Mouse (Mus musculus) erythroblast, embryonic 14.5 days (primary cell): ENCODE results near the gene Emp3. TPM values are rescaled to one million over a fixed set of nuclear protein-coding genes. Genes with fewer than 3 reads are reported as not detected.

Experiments
- H3K27me3 ChIP-seq: 2 replicates; pipeline ENCODE4 v1.6.1; 2012; ENCODE audit warnings: inconsistent platforms; ENCODE audit not compliant: control insufficient read depth
- H3K36me3 ChIP-seq: 2 replicates; pipeline ENCODE4 v1.6.1; 2012; ENCODE audit warnings: mild to moderate bottlenecking, inconsistent platforms; ENCODE audit not compliant: control insufficient read depth
- H3K4me1 ChIP-seq: 2 replicates; pipeline ENCODE4 v1.6.1; 2012; ENCODE audit warnings: inconsistent platforms; ENCODE audit not compliant: control insufficient read depth
- H3K4me3 ChIP-seq: replicated peaks from 2 replicates; pipeline ENCODE3; 2012; ENCODE audit warnings: moderate library complexity, mild to moderate bottlenecking, inconsistent platforms
- H3K9me3 ChIP-seq: 2 replicates; pipeline ENCODE4 v1.6.1; 2012; ENCODE audit warnings: low read length, inconsistent platforms, mixed read lengths; ENCODE audit not compliant: control insufficient read depth
- GATA1 ChIP-seq: IDR thresholded peaks from 2 replicates; pipeline ENCODE4 v1.6.1; 2012; ENCODE audit warnings: low read length, inconsistent platforms, mixed read lengths
- TAL1 ChIP-seq: IDR thresholded peaks from 3 replicates; pipeline ENCODE4 v1.6.1; 2012; ENCODE audit warnings: low read length, inconsistent platforms, mixed read lengths
- polyA plus RNA-seq: library from polyadenylated mRNA; stranded (reverse); fragments of >175 nt; gene quantifications from 2 replicates; pipeline ENCODE4 v1.2.3, GENCODE M21; 2012

The Emp3 gene
- polyA plus RNA-seq, 1 experiment: 3.5 TPM

DNA sequence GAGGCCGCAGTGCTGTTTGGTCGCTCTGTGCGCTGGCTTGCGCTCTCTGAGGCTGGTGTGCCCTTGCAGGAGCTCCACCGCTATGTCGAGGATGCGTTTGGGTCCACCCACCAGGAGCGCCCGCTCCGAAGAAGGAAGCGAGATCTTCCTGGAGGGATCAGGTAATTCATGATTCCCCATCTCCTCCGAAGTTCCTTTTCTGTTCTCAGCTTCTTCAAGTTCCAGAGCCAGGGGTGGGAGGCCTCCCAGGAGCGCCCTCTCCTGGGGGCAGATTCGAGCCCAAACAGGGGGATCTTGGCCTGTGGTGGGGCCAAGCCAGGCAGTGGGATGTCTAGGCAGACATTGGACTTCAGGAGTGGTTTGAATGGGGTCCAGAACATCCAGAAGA is 3.2 kb upstream of the Emp3 start:
- TF ChIP-seq TAL1: no peak
- no peak for TF ChIP-seq GATA1
- peaks cover 13% of the 10 kb centered on the region for H3K27me3 ChIP-seq
- no peaks in the 10 kb centered on the region for H3K36me3 ChIP-seq
- H3K9me3 ChIP-seq: peaks cover 7% of the 10 kb centered on the region
- H3K4me1 ChIP-seq: peaks cover 54% of the 10 kb centered on the region
- peak overlapping the region; percentile 71 for H3K4me3 ChIP-seq

DNA sequence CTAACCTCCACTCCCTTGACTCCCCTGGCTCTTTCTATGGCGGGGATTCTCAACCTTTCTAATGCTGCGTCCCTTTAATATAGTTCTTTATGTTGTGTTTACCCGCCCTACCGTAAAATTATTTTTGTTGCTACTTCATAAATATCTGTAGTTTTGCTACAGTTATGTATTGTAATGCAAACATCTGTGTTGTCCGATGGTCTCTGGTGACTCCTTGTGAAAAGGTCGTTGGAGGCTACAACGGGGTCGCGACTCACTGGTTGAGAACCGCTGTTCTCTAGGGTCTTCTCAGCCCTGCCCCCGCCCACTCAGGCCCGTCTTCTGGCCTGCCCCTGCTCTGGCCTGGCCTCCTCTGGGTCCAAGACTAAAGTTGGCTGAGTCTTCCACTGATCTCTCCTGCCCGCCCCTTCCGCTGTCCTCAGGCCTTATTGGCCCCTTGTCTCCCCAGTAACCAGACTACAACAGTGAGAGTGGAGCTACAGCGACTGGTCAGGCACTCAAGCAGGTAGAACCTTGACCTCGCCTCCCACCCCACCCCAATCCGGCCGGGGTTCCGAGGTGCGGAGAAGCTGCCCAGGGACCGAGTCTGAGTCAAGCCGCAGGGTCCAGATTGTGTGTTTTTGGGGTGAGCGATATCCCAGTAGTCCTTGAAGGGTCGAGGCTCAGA is 2.7 kb upstream of the Emp3 start, which contains the start of gene Ccdc114:
Gene Ccdc114, plus strand, starts transcription at position 311 of the 667 bp plus-strand sequence.
- Histone ChIP-seq H3K27me3 (peaks cover 9% of the 10 kb centered on the region), H3K4me3 (peak within 1 kb of the TSS; percentile 71), H3K4me1 (peaks cover 59% of the 10 kb centered on the region), H3K36me3 (peaks cover 5% of the 10 kb centered on the region), H3K9me3 (peaks cover 7% of the 10 kb centered on the region)
- TF ChIP-seq TAL1 (no peak), GATA1 (no peak)

DNA sequence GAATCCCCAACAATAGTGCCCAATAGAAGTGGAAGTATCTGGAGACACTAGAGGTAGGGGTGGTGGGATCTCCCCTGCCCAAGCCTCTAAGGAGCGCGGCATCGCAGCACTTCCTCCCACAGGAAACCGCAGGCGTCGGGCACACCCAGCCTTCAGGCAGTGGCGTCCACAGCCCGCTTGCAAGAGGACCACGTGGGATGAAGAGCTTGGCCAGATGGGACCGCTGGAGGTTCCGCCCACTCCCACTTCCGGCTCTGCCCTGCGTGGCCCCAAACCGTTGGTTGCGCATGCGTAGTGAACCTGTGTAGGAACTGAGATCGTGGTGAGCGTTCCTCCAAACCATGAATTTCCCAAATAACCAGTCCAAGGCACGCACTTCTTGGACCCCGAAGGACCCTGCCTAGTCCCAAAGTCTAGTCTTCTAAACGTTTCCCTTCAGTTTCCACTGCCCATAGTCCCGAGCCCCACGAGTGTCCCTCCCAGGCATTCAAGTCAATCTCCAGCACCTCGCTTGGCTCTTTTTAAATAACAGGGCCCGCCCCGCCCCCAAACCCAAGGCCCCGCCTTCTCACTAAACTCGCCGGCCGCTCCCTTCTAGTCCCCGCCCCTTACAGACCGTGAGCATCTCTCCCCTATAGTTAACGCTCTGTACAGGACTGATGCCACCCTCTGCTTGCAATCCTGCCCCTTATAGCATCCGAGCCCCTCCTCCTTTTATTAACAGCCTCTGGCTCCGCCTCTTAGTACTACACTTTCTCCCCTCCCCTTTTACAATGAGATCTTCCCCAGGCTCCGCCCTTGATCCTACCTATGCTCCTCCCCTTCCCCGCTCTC is 1.9 kb upstream of the Emp3 start:
- Histone ChIP-seq H3K4me1 (peaks cover 60% of the 10 kb centered on the region), H3K36me3 (peaks cover 7% of the 10 kb centered on the region), H3K9me3 (peaks cover 7% of the 10 kb centered on the region), H3K27me3 (peaks cover 6% of the 10 kb centered on the region), H3K4me3 (peak overlapping the region; percentile 71)
- TF ChIP-seq TAL1 (no peak), GATA1 (no peak)

DNA sequence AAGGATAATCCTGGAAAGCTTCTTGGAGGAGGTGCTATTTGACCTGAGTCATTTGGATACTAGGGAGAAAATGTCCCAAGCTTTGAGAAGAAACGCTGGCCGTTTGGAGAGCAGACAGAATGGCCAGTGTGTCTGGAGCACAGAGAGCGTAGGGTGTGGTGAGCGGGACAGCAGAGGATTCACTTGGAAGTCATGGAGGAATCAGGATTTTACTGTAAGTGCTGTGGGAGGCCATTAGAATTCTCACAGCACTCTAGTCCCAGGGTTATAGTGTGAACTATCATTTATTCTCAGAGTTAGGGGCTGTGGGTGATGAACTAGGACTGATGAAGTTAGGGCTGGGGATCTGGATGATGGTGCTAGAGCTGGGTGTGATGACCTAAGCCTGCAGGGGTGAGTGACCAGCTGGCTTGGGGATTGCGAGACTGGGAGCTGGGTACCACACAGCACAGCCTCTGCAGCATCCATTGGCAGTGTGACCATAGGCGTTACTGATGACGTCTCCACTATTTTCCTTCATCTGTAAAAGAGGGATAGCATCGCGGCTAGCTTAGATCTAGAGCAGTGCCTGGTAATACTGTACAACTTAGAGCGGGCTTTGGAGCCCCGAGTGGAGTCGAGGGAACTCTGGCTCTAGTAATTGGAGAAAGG is 871 bp upstream of the Emp3 start:
- Histone ChIP-seq H3K4me1 (peaks cover 68% of the 10 kb centered on the region), H3K9me3 (peaks cover 2% of the 10 kb centered on the region; the same call in 1 of the 2 replicates), H3K4me3 (no peak overlapping the region), H3K36me3 (peaks cover 17% of the 10 kb centered on the region), H3K27me3 (no peaks in the 10 kb centered on the region)
- TF ChIP-seq TAL1 (no peak), GATA1 (no peak)

DNA sequence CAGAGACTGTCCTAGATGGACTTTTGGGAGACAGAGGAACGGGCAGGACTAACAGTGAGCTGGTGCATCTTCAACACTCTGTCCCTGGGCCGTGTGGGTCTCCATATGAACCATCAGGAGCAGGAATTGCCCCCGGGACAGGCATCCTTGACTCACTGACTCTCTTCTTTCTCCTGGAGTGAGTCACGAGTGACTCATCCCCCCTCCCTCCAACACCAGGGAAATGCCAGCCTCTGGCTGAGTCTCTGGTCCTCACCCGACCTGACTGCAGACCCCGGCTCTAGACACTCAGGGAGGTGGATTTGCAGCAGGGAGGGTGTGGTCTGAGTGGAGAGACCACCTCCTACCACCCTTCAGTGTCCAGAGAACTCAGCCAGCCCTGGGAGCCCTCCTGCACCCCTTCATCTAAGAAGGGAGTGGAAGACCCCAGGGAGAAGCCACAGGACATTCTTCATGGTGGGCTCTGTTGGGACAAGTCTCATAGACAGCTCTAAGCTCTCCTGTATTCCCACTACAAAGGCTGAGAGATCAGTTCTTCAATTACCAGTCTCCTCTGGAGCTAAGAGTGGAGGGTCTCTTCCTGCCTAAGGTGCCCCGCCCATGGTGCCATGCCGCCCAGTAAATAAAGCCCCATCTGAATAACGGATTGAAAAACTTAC is 492 bp downstream of the Emp3 start:
- Histone ChIP-seq H3K4me1 (peaks cover 82% of the 10 kb centered on the region), H3K36me3 (peaks cover 26% of the 10 kb centered on the region), H3K9me3 (peaks cover 2% of the 10 kb centered on the region; the same call in 1 of the 2 replicates), H3K27me3 (no peaks in the 10 kb centered on the region), H3K4me3 (peak overlapping the region; percentile 66)
- TF ChIP-seq GATA1 (no peak), TAL1 (no peak)

DNA sequence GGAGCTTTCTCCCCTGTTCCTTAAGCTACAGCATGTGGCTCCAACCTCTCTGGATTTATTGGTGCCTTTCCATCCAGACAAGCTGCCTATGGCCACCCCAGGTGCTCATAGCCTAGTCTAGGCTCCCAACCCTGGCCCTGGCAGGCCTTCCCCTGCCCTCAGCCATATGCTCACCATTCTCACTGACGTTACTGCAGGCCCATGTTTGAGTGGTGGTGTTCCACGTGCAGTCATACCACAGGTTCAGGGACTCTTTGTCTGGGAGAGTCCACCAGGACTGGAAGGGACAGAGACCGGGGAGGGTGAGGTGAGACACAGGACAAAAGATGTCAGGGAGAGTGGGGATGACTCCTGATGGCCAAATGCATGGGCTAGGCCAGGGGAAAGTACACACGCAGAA is 1.4 kb downstream of the Emp3 start:
- no peaks in the 10 kb centered on the region; the same call in 1 of the 2 replicates for H3K9me3 ChIP-seq
- no peaks in the 10 kb centered on the region for H3K27me3 ChIP-seq
- TF ChIP-seq TAL1 (no peak), GATA1 (no peak)
- peaks cover 30% of the 10 kb centered on the region for H3K36me3 ChIP-seq
- H3K4me1 ChIP-seq: peaks cover 86% of the 10 kb centered on the region
- peak overlapping the region; percentile 66 for H3K4me3 ChIP-seq

DNA sequence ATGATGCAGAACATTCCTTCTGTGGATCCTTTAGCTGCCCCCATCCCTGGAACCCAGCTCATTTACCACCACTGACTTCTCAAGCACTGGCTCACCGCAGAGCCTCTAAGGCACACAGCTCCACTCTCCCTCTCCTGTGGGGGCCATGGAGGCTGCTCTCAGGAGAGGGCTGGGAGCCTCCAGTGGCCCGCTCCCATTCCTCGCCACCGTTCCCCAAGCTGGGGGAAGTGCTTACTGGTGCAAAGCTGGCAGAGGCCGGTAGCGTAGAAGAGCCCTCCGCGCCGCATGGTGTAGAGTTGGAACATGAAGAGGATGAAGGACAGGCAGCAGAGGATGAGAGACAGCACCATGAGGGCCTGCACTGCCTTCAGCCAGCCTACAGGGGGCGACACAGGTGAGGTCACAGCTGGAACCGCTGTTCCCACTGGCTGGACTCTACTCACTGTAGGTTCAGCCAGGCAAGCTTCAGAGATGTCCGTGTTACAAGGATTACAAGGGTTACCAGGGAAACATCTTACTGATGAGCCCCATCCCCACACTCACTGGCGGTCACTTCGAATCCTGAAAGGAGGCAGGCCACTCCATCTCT is 2.0 kb downstream of the Emp3 start:
- H3K9me3 ChIP-seq: no peaks in the 10 kb centered on the region; the same call in 1 of the 2 replicates
- peaks cover 35% of the 10 kb centered on the region for H3K36me3 ChIP-seq
- H3K4me1 ChIP-seq: peaks cover 81% of the 10 kb centered on the region
- no peaks in the 10 kb centered on the region for H3K27me3 ChIP-seq
- no peak overlapping the region for H3K4me3 ChIP-seq
- TF ChIP-seq TAL1 (no peak), GATA1 (no peak)

DNA sequence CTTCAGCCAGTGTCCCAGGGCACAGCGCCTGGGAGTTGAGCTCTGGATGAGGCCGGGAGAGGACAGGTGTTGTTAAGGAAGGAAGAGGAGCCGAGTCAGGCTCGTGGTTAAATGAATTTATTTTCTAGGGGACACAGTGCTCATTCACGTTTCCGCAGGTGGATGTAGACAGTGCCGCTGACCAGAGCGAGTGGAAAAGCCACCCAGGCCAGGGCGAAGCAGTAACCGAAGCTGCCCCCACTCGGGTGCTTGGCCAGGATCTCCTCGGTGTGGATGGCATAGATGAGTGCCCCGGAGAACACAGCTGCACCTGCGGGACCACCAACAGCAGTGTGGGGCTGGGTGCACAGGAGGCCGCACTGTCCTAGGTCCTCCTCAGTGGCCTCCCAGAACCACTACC is 3.3 kb downstream of the Emp3 start:
- Histone ChIP-seq H3K9me3 (no peaks in the 10 kb centered on the region; the same call in 1 of the 2 replicates), H3K27me3 (no peaks in the 10 kb centered on the region), H3K4me1 (peaks cover 68% of the 10 kb centered on the region), H3K36me3 (peaks cover 46% of the 10 kb centered on the region), H3K4me3 (no peak overlapping the region)
- TF ChIP-seq GATA1 (no peak), TAL1 (no peak)
